Mouse (Mus musculus) liver, adult (tissue): ENCODE results near the gene Gm3448.
A peak's percentile ranks its signal among the peaks of the same experiment; 100 is the strongest.
"Not testable (repeated sequence)": the region's sequence is repeated elsewhere in the genome, so short reads cannot be mapped to it uniquely, and the experiment has no call there.

ENCODE experiments used
- GATA4 ChIP-seq: IDR thresholded peaks from 2 replicates; pipeline ENCODE4 v1.6.1; 2014; ENCODE audit warnings: mild to moderate bottlenecking, low read length; ENCODE audit not compliant: insufficient replicate concordance

Gene Gm3448

GRCm38 (mm10) chr17:15041175-15041729 is at the start of gene Gm3448, which contains the start of the genes Ermard and Tcte3:
Gm3448 (minus strand) TSS chr17:15041537.
Ermard (plus strand) TSS chr17:15041208.
Tcte3 (minus strand) TSS chr17:15041488.
- not testable (repeated sequence) for TF ChIP-seq GATA4

DNA sequence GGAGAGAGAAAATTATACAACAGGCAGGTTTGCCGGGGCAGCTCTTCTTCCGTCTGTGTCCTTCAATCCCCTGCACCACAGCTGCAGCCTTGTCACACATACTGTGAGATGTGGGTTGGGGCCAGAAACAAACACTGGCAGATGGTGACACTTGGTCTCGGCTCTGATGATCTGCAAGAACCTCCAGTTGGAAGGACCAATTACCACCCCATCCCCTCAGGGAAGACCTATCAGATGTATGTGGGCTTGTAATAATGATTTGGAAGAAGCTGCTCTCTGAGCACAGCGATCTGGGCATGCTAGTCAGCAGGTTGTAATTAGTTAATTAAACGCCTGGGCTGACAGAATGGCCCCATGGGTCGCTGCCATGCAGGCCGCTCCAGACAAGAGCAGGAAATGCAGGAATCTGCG is 47.3 kb upstream of the Gm3448 start:
- TF ChIP-seq GATA4, result no peak

DNA sequence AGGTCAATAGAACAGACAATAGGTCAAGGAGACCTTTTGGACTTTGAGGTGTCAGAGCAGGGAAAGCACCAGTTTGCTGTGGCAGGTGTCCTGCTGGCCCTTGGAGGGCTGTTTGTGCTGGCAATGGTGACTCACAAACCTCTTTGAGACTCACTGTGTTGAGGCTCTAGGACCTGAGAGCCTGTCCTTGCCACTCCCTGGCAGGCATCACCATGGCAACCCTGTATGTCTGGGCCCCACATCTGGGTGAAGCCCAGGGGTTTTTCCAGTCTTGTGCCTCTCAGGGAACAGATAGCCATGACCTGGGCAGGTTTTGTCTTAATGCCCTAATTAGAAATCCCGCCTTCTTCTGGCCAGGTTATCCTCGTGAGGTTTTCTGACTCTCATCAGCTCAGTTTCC is 46.8 kb upstream of the Gm3448 start:
- TF ChIP-seq GATA4, result no peak

DNA sequence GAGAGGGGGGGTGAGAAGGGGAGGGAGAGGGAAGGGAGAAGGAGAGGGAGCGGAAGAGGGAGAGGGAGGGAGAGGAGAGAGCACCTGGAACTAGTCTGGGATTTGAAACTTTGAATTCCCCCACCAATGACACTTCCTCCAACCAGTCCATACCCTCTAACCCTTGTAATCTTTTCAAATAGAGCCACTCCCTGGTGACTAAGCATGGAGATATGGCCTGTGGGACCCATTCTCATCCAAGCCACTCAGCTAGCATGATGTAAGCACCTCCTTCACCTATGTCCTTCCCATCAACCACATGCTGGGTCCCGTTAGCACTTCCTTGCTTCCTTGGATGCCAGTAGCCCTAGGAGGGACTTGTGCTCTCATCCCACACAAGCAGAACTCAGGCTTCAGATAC is 43.7 kb upstream of the Gm3448 start:
- TF ChIP-seq GATA4, result no peak

GRCm38 (mm10) chr17:15084226-15084848 is 43.0 kb upstream of the Gm3448 start:
- TF ChIP-seq GATA4, result no peak

DNA sequence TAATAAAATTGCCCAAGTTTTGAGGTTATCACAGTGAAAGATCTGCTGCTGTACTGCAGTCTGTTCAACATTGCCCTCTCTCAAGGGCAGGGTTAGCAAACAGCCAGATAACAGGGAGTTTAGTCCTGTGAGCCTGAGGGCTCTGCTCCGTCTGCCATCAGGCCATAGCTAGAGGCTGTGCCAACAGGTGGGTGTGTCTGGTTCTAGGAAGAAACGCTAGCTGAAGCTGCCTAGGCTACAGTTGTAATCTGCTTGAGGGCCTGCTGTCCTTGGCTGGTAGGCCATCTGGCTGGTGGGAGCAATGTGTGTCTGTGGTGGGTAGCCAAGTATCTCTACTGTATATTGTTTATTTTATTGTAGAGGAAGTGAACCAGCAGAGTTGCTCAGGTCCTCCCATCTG is 36.2 kb upstream of the Gm3448 start:
- TF ChIP-seq GATA4, result peak; percentile 49; the same call in 1 of the 2 replicates

DNA sequence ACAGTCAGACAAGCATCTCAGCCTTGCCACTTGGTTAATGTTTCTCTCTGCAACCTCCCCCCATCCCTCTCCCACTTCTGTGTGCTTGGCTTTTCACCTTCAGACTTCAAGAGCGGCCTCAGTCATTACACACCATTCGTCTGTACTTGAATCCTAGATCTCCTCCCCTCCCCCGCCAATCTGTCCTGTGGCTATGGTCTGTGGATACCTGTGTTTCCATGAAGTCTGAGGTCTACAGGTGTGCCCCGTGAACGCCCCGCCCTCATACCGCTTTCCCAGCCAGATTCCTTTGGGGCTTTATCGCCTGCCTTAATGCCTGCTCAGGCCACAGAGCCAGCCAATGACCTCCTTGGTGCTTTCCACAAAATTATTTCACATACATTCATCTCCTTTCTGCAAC is 33.7 kb upstream of the Gm3448 start:
- no peak for TF ChIP-seq GATA4

DNA sequence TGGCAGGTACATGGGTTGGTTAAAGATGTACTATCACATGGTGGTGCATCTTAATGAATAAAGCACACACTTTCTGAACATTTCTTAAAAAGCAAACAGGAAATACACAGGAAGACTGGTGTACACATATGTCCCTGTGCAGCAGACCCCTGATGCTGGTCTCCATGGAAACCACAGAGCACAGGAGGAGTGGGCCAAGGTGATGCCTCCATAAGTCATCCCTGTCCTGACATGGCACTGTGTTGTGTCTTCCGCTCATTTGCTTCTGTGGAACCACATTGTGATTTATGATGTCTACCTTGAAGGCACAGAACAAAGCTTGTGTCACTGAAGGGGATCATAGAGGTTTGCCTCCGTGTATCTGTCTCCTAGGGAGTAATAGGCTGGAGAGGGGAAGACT is 30.9 kb upstream of the Gm3448 start:
- no peak for TF ChIP-seq GATA4

DNA sequence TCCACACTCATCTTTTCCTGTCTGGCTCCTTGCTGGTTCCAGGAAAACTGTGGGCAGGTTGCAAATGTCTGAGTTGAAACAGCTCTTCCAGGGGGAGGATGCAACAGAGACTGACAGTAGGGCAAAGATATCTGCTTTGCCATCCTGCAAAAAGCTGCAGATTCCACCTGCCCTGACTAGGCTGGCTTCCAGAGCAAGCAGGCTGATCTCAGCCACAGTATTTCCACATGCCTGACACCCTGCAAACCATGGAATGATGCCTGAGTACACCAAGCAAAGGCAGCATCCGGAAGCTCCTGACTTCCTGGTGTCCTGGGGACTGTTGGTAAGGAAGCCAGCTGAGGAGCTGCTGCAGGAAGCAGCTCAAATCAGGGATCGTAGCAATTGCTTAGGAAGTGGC is 27.8 kb upstream of the Gm3448 start:
- peak; percentile 29; the same call in 1 of the 2 replicates for TF ChIP-seq GATA4

GRCm38 (mm10) chr17:15068040-15068792 is 26.9 kb upstream of the Gm3448 start:
- peak; percentile 35; the same call in 1 of the 2 replicates for TF ChIP-seq GATA4

DNA sequence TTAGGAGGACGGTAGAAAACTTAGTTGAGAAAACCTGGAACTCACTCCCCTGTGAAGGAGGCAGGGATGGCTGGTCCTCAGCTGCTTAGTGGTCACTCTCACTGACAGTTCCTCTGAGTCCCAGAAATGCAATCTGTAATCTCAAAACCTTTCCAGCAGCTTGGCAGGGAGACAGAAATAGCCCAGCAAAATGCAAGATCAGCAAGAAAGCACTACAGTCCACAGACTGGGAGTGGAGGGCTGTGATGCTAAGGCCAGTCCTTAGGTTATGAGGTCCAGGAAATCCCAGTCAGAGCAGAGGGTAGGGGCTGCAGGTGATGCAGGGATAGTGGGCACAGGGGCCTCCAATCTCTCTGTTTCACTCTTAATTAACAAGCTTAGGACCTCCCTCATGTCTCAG is 25.6 kb upstream of the Gm3448 start:
- peak; percentile 30; the same call in 1 of the 2 replicates for TF ChIP-seq GATA4

GRCm38 (mm10) chr17:15066066-15066465 is 24.7 kb upstream of the Gm3448 start:
- TF ChIP-seq GATA4, result no peak

- no peak for TF ChIP-seq GATA4
Observed at GRCm38 (mm10) chr17:15065391-15066024, 24.2 kb upstream of the Gm3448 start.

GRCm38 (mm10) chr17:15060356-15060755 is 19.0 kb upstream of the Gm3448 start:
- TF ChIP-seq GATA4, result no peak

GRCm38 (mm10) chr17:15059646-15060045 is 18.3 kb upstream of the Gm3448 start:
- no peak for TF ChIP-seq GATA4
